Mouse (Mus musculus) CD4-positive, CD25-positive, alpha-beta regulatory T cell, adult 4 months (primary cell): ENCODE data around the gene Lbhd2. TPM values are rescaled to one million over a fixed set of nuclear protein-coding genes. Genes with fewer than 3 reads are reported as not detected.

Experiments
- ATAC-seq: one replicate; pipeline ENCODE4 v1.8.0; 2017
- polyA plus RNA-seq, 2 experiments: library from polyadenylated mRNA; unstranded; fragments of 100-300 nt; shearing (Covaris generic); gene quantifications; one replicate each; pipeline ENCODE4 v1.2.1; 2017

The Lbhd2 gene
- polyA plus RNA-seq, 2 experiments from 2014 or later, result not detected

DNA sequence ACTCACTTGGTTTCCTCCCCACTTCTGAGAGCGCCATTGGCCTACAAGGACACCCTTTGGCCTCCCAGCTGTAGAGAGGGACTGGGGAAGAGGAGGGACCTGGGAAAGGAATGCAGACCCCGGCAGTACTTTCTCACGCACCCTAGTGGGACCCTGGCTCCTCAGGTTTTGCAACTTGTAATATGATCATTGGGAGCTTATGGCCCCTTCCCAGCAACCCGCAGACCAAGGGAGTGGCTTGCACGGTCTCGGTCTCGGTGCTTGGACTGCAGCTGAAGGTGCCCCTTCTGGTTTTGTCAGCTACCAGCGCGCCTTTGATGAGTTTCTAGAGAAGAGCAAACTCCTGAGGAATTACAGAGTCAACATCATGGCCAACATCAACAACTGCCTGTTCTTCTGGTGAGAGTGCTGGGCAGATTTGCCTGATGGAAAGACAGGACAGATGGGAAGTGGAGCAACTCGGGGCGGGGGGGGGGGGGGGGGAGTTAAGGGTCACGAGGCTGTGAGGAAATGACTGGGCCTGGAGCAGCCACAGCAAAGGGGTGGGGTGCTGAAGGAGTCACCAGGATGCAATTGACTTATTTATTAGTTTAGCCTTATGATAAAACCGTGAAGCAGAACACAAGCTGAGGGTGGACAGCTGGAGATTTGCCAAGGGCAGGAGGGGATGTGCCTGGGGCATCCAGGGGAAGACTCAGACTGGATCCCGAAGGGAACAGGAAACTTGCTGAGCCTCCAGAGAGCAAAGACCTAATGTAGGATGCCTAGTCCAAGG, 42.5 kb downstream of the Lbhd2 start:
- no peak for ATAC-seq

DNA sequence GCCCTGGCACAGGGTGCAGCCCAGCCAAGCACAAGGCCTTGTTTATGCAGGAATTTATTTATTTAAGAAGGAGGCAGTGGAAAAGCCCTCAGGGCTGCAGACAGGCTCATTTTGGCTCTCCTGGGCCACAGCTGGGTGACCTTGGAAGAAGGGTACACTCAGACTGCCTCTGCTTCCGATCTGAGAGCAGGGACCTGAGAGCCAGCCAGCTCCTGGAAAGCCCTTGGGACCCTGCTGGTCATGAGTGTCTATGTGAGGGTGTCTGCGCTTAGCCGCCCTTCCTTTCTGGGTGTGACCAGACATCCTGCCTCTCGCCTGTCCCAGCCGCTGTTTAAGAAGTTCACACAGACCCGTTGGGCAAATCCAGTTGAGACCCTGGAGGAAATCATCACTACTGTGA, 43.8 kb downstream of the Lbhd2 start:
- no peak for ATAC-seq

DNA sequence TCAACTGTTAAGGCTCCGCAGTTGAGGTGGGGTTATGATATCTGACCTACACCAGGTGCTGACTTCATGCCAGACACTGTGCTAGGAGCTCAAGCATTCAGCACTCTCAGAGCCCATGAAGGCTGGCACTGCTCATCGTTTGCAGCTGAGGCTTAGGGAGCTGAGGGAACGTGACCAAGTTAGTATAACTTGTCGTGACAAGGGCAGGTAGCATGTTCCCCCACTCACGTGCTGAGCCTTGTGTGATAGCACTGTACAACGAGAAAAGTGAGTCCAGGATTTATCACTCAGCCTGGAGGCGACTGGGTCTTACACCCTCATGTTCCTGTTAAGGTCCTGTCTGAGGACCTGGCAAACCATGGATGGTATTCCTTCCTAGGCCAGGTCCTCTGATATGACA, 45.0 kb downstream of the Lbhd2 start:
- no peak for ATAC-seq

DNA sequence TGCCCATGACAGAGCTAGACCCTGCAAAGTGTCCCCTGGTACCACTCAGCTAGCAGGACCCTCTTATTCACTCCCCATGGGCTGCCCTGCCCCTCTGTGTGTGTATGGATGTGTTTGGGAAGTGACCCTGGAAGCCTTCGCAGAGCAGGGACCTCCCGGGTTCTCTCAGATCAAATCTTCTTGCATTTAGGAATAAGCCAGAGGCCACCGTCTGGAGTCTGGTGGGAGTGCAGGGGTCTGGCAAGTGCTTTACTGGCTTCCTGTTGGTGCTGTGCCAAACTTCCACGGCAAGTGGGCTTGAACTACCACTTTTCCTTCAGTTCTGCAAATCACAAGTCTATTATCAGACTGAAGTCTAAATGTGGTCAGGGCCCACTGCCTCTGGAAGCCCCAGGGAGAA, 47.4 kb downstream of the Lbhd2 start:
- no peak for ATAC-seq

DNA sequence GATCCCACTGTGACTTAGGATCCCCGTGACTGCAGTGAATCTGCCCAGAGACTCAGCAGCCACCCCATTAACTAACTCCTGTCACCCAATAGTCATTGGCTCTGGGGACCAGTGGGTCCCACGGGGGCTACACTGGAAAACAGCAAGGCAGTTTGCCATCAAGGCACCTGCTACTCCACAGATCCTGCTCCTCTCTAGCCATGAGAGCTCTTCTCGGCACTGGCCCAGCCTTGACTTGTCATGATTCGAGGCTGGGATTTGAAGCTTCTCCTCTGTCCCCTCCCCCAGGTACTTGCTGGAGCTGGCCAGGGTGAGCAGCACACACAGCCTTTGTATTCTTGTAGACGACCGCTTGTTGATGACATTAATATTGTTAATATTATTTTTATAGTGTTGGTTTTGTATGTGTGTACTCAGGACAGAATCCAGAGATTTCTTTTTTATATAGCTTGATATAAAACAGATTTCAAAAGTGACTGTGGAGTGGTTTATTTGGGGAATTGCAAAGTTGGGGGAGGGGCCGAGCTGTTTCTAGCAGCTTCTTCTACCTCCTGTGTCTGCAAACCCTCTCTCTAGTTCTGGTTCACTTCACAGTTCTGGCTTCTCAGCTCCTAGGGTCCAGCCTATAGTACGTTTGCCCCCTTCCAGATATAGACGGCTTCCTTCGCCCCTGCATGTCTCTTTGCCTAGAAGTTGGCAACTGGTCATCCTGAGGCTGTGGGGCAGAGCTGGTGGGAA, 48.1 kb downstream of the Lbhd2 start:
- no peak for ATAC-seq

DNA sequence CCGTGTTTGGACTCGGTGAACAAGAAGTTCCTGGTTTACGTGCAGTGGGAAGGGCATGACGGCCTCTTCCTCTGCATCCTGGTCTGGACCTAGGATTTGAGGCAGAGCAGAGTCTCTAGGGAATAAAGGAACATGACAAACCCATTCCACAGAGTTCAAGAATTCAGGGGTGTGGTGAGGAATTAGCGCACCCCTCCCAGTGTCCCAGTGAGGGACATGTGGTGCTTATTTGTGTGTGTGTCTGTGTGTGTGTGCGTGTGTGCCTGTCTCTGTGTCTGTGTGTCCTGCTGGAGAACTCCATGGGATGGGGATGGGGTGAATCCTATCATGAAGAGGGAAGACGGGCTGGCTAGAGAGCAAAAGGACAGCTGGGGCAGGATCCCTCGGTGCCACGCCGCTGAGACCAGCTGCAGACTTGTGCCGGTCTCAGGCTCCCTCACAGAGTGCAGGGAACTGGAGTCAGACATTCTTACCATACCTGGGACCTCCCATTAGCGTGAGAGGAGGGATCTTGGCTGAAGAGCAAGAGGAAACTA, 48.8 kb downstream of the Lbhd2 start:
- ATAC-seq, result no peak

DNA sequence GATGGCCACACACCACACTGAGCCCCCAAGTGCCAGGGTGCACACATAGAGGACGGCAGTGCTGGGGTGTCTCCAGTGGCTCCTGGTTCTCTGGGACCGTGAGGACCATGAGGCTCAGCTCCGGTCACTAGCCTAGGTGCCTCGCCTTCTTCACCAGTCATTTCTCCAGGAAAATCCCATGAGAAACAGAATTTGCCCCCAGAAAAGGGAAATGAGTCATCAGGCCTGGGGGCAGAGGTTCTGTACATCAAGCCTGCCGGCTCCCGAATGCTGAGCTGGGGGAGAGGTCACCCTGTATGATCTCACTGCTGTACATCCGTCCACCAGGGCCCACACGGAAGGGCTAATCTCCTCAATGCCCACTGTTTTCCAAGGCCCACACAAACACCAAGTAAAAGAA, 49.3 kb downstream of the Lbhd2 start:
- ATAC-seq, result no peak

DNA sequence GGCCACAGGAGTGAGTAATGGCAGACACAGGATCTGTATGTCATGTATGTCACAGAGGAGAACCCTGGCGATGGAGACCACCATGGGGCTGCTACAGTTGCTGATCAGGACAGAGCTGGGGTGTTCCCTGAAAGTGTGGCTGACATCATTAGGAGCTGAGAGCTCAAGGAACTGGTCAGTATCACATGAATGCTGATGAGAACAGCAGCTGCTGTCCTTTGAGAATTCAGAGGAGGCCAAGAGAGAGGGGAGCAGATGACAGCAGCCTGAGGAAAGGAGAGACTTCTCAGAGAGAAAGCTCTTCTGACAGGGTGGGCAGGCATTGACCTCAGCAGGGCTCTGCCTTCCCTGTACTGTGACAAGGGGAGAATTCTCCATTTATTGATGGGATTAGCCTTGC, 51.1 kb downstream of the Lbhd2 start:
- no peak for ATAC-seq

Other genes starting within 250 kb of the Lbhd2 start
- 10 to 100 TPM; 14.1 to 15.5 TPM for gene Traf3, start 240.4 kb upstream of the Lbhd2 start, polyA plus RNA-seq
- 1 to 10 TPM in 1 of 2 experiments, not detected in 1; 1.2 TPM for gene 4930595D18Rik, start 222.3 kb upstream of the Lbhd2 start, polyA plus RNA-seq
- gene Amn, start 135.7 kb upstream of the Lbhd2 start, polyA plus RNA-seq, result not detected
- gene Cdc42bpb, start 29.1 kb upstream of the Lbhd2 start, polyA plus RNA-seq, result under 1 TPM; 0.32 to 0.43 TPM
- gene Exoc3l4, start 10.2 kb downstream of the Lbhd2 start, polyA plus RNA-seq, result not detected
- gene Tnfaip2, start 35.7 kb downstream of the Lbhd2 start, polyA plus RNA-seq, result not detected
- gene Gm266, start 79.0 kb downstream of the Lbhd2 start, polyA plus RNA-seq, result not detected
- gene Eif5, start 131.2 kb downstream of the Lbhd2 start, polyA plus RNA-seq, result 100 to 1,000 TPM in 1 of 2 experiments, 10 to 100 TPM in 1; 76.9 to 116 TPM
- gene Mark3, start 167.7 kb downstream of the Lbhd2 start, polyA plus RNA-seq, result 10 to 100 TPM; 28.9 to 33.9 TPM